Mouse (Mus musculus): ENCODE measurements around the gene Mrpl27. TPM values are rescaled to one million over a fixed set of nuclear protein-coding genes. Genes with fewer than 3 reads are reported as not detected.

Mrpl27 gene
- total and polyA plus RNA-seq, 3 experiments = 95.2 to 139 (median 104) TPM

DNA sequence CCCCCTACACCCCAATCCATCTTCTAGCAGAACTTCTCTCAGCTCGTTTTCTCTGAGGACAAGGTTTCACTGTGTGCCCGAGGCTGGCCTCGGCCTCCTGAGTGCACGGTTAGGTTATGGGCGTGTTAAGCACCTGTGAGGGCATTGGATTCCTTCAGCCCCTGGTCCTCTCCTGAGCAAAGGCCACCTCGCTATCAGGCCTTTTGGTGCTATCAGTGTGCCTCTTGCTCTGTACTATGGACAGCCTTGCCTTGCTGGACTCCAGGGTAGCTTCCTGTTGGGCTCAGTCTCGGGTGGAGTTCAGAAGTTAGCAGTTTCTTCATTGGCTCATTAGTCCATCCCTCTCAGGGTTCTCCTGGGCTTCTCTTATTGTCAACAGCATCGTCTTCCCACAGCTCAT, 20.6 kb upstream of the Mrpl27 start:
- Histone ChIP-seq H3K9ac (ENCODE audit: insufficient read depth, low read depth) (no peak overlapping the region), H3K4me3 (replicated peaks in 1 of 3; ENCODE audit: low read depth in 2 of 3, low read length in 2 of 3, poor library complexity in 1 of 3) (no peak overlapping the region), H3K4me1 (ENCODE audit: control insufficient read depth in 1 of 2, insufficient read depth in 2 of 2) (peaks cover 2 to 29% of the 10 kb centered on the region in 2 experiments; a peak in 2 of 4 replicates), H3K27ac (ENCODE audit: insufficient read depth, low read depth) (no peak overlapping the region), H3K4me2 (ENCODE audit: insufficient read depth, low read depth, poor library complexity, severe bottlenecking) (no peak overlapping the region), H3K36me3 (replicated peaks in 1 of 2; ENCODE audit: control insufficient read depth in 1 of 2, insufficient read depth in 1 of 2, low read length in 1 of 2) (peaks cover 59 to 70% of the 10 kb centered on the region in 2 experiments), H3K27me3 (replicated peaks) (no peaks in the 10 kb centered on the region), H3K9me3 (replicated peaks; ENCODE audit: low read length) (no peaks in the 10 kb centered on the region), H3K79me2 (replicated peaks; ENCODE audit: control insufficient read depth, extremely low read depth, insufficient read depth, poor library complexity, severe bottlenecking) (peaks cover 52% of the 10 kb centered on the region)
- TF ChIP-seq ZMIZ1 (IDR thresholded peaks at IDR 0.05; ENCODE audit: low read depth, low read length) (no peak), MAZ (IDR thresholded peaks at IDR 0.05; ENCODE audit: low read depth, low read length) (no peak), ETS1 (conservative IDR thresholded peaks at IDR 0.05; ENCODE audit: low read depth, low read length) (no peak), KAT2A (IDR thresholded peaks at IDR 0.05; ENCODE audit: insufficient replicate concordance, low read length) (no peak), CTCF (conservative IDR thresholded peaks at IDR 0.05 in 1 of 2, IDR thresholded peaks at IDR 0.05 in 1 of 2; ENCODE audit: low read depth in 2 of 2, low read length in 2 of 2) (no peak), RAD21 (IDR thresholded peaks at IDR 0.05; ENCODE audit: low read depth, low read length) (no peak), MYC (IDR thresholded peaks at IDR 0.05; ENCODE audit: low read depth, low read length) (no peak), SMC3 (IDR thresholded peaks at IDR 0.05; ENCODE audit: low read depth, low read length) (no peak), USF2 (conservative IDR thresholded peaks at IDR 0.05; ENCODE audit: low read depth, low read length) (no peak), NRF1 (IDR thresholded peaks at IDR 0.05; ENCODE audit: low read depth, low read length) (no peak), POLR2A (IDR thresholded peaks at IDR 0.05; ENCODE audit: low read depth, low read length) (no peak), GABPA (IDR thresholded peaks at IDR 0.05; ENCODE audit: insufficient replicate concordance, low read depth, low read length) (no peak), BHLHE40 (IDR thresholded peaks at IDR 0.05; ENCODE audit: low read depth, low read length) (no peak), JUND (conservative IDR thresholded peaks at IDR 0.05; ENCODE audit: low read depth, low read length) (no peak)
- DNase-seq (ENCODE audit: extremely low read depth) = no peak
- dilution Hi-C loops (cut with MboI; ENCODE audit: extremely low pct_ligation_motif_present, extremely low pct_unique_long_range_greater_than_20kb, low sequenced_read_pairs) = no loop called here
- in situ Hi-C loops (cut with MboI; ENCODE audit: low pct_ligation_motif_present, low pct_unique_long_range_greater_than_20kb, low sequenced_read_pairs) = no loop called here

DNA sequence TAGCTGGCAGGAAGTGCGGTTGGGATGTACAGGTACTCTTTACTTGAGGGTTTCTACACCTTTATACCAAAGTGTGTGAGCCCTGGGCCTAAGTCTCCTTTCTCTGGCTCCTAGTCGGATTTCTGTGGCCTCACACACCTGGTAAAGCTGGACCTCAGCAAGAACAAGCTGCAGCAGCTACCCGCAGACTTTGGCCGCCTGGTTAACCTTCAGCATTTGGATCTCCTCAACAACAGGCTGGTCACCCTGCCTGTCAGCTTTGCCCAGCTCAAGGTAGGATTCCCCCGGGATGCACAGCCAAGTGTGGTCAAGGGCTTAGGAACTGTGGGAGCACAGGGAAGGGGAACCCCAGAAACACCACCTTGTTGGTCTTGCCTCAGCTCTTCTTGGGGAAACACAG, 19.1 kb upstream of the Mrpl27 start:
- no peak overlapping the region for H3K4me3 ChIP-seq (replicated peaks in 1 of 3; ENCODE audit: low read depth in 2 of 3, low read length in 2 of 3, poor library complexity in 1 of 3)
- peaks cover 72 to 85% of the 10 kb centered on the region in 2 experiments for H3K36me3 ChIP-seq (replicated peaks in 1 of 2; ENCODE audit: control insufficient read depth in 1 of 2, insufficient read depth in 1 of 2, low read length in 1 of 2)
- in situ Hi-C loops (cut with MboI; ENCODE audit: low pct_ligation_motif_present, low pct_unique_long_range_greater_than_20kb, low sequenced_read_pairs) = no loop called here
- peaks cover 52% of the 10 kb centered on the region for H3K79me2 ChIP-seq (replicated peaks; ENCODE audit: control insufficient read depth, extremely low read depth, insufficient read depth, poor library complexity, severe bottlenecking)
- H3K9ac ChIP-seq (ENCODE audit: insufficient read depth, low read depth) = no peak overlapping the region
- H3K4me1 ChIP-seq (ENCODE audit: control insufficient read depth in 1 of 2, insufficient read depth in 2 of 2) = peaks cover 2 to 29% of the 10 kb centered on the region in 2 experiments; a peak in 2 of 4 replicates
- dilution Hi-C loops (cut with MboI; ENCODE audit: extremely low pct_ligation_motif_present, extremely low pct_unique_long_range_greater_than_20kb, low sequenced_read_pairs) = no loop called here
- TF ChIP-seq USF2 (conservative IDR thresholded peaks at IDR 0.05; ENCODE audit: low read depth, low read length) = no peak
- no peak for TF ChIP-seq RAD21 (IDR thresholded peaks at IDR 0.05; ENCODE audit: low read depth, low read length)
- no peak for TF ChIP-seq USF1 (IDR thresholded peaks at IDR 0.05; ENCODE audit: low read depth, low read length)
- TF ChIP-seq CTCF (conservative IDR thresholded peaks at IDR 0.05 in 1 of 2, IDR thresholded peaks at IDR 0.05 in 1 of 2; ENCODE audit: low read depth in 2 of 2, low read length in 2 of 2) = no peak
- TF ChIP-seq TCF12 (IDR thresholded peaks at IDR 0.05; ENCODE audit: low read depth, low read length) = no peak
- no peak for TF ChIP-seq NELFE (IDR thresholded peaks at IDR 0.05; ENCODE audit: low read depth, low read length)
- no peak for TF ChIP-seq MEF2A (IDR thresholded peaks at IDR 0.05; ENCODE audit: borderline replicate concordance, low read depth, low read length)
- H3K4me2 ChIP-seq (ENCODE audit: insufficient read depth, low read depth, poor library complexity, severe bottlenecking) = no peak overlapping the region
- no peaks in the 10 kb centered on the region for H3K9me3 ChIP-seq (replicated peaks; ENCODE audit: low read length)
- H3K27ac ChIP-seq (ENCODE audit: insufficient read depth, low read depth) = no peak overlapping the region
- H3K27me3 ChIP-seq (replicated peaks) = no peaks in the 10 kb centered on the region
- no peak for DNase-seq (ENCODE audit: extremely low read depth)
